Mouse (Mus musculus) R1 (cell line): ENCODE measurements around the gene Gm19935.

Experiments
- DNase-seq: peaks from one replicate; pipeline ENCODE4 v3.0.0-alpha.2; 2018; ENCODE audit warnings: low read depth, low spot score

Gene Gm19935

DNA sequence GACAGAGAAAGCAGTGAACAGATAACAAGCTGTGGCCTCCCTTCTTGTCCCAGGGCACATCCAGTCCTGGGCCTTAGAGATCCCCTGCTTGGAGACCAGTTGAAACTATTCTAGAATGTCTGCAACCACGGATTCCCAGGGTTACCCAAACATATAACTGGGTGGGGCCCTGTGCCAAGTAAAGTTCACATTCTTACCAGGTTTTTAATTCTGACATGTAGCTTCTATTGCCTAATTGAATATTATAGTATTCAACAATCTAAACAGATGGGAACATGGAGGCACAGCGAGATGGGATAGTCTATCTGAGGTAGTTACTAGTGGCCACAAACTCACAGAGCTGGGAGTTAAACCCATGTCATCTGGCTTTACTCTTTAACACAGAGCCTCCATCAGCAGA, at the start of gene Gm19935:
Gm19935 (minus strand) TSS at position 101 of the 400 bp plus-strand sequence.
- no peak for DNase-seq

DNA sequence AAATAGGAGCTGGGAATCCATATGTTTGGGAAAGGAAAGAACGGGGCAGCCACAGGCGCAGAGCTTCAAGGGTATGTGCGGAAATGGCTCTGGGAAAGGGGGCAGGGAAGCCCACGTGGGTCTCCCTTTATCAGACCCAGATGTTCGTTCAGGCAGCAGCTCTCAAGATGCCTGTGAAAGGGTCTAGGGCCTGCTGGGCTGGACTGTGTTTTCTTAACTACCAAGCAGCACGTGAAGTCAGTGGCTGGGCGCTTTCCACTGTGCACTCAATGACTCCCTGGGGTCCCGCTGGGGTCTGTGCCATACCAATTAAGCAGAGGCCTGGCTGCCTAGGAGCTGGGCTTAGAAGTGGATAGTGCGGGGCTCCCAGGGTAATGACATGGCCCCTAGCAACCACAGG, 44.8 kb upstream of the Gm19935 start:
- DNase-seq, result peak; percentile 64

DNA sequence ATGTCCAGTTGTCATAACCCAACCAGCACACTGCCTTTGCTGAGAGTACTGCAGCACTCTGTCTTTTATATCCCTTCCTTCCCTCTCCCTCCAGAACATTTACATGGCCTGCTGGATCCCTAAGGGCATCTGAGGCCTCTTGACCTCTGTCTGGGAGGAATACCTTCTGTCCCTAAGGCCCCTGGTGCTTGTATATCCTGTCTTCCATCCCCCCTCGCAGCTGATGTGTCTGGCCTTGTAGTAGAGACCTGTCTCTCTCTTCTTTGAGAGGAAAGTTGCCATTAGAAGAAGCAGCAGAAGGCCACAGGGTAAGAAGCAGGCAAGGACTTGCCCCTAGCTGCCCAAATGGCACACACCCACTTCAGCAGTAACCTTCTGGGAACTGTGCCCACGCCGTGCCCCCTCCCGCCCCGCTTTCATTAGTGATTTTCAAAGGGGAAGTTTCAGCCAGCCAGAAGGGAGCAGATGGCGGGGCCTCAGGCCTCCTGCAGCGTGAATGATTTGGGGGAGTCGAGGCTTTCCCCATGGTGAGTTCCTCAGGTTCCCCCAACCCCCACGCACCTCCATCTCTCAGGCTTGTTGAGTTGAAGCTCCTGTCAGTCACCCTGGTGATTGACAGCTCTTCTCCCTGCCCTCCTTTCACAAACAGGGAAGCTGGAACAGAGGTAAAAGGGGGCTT, 44.2 kb upstream of the Gm19935 start:
- peak; percentile 51 for DNase-seq

DNA sequence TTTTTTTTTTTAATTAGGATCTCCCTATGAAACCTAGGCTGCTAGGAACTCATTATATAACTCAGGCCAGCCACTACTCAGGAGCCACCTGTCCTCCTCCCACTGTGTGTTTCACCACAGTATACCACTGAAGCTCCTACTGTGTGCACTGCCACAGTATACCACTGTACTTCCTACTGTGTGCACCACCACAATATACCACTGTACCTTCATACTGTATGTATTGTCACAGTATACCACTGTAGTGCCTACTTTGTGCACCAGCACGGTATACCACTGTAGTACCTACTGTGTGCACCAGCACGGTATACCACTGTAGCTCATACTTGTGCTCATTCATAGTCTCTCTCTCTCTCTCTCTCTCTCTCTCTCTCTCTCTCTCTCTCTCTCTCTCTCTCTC, 40.9 kb upstream of the Gm19935 start:
- no peak for DNase-seq

DNA sequence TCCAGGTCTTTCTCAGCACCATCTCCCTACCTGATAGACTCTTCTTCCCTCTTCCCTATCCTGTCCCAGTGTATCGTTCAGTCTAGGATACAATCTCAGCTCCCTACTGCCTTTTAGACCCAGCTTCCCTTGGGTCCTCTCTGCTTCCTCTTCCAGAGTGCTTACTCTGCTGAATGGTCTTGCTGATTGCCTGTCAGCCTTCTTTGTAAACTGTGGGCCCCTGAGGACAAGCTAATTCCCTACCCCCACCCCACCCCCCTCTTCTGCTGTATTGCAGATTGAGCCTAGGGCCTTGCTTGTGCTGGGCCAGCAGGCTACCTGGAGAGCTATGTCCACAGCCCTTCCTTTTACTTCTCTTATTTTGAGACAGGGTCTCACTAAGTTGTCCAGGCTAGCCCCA, 39.8 kb upstream of the Gm19935 start:
- DNase-seq, result peak; percentile 53

DNA sequence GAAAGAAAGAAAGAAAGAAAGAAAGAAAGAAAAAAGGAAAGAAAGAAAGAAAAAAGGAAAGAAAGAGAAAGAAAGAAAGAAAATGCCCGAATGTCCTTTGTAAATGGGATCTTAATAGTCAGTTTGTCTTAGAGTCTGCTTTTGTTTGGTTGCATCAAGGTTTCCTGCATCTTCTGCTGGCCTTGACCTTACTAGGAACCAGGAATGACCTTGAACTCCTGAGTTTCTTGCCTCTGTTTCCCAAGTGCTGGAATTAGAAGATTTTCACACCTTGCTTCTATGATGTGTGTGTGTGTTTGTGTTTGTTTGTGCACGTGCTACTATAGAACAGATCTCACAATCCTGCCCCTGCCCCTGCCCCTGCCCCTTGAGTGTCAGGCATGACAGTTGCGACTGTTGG, 39.0 kb upstream of the Gm19935 start:
- DNase-seq, result peak; percentile 63

DNA sequence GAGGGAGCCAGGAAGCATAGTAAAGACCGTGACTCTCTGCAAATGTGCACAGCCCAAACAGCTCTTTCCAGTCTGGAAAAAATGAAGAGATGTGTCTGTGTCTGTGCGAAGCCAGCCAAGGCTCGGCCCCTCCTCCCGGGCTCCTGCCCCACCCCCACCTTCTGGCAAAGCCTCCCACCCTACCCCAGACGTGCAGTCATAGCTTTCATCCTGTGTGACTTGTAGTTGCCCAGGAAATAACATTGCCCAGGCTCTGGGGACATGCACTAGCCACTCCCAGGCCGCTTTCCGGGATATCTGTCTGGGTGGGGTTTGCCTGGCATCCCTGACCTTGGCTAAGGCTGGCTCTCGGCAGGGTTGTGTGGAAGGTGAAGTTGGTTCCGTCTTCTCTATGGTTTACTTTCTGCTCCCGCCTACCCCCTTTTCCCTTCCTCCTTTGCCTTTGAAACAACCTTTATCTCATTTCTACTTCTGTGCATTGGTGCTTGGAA, 37.5 kb upstream of the Gm19935 start:
- peak; percentile 96 for DNase-seq

DNA sequence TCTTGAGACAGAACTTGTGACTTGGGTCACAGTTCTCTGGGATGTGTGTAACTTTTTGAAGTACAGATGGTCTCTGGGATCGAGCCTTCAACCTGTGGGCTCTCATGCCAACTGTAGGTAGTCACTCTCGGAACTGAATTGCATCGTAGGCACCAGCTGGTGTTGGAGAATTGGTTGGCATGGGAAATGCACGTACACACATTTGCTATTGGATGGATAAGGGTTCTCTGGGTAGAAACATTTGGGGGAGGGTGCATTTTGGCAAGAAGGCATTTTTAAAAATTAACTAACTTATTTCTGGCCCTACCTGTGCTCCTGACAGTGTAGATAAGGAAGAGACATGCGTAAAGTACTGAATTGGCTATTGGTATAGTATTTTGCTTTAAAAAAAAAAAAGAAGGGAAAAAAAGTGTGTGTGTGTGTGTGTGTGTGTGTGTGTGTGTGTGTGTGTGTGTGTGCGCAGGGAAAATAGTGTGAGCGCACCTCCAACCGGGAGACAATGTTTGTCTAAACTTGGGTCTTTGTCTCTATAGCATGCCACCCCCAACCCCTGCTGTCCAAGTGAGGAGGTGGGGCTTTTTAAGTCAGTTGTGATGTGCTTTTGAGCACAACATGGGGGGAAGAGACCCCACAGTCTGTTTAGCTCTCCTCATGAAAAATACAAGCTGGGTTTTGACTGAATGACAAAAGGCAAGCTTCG, 36.9 kb upstream of the Gm19935 start:
- peak; percentile 25 for DNase-seq

DNA sequence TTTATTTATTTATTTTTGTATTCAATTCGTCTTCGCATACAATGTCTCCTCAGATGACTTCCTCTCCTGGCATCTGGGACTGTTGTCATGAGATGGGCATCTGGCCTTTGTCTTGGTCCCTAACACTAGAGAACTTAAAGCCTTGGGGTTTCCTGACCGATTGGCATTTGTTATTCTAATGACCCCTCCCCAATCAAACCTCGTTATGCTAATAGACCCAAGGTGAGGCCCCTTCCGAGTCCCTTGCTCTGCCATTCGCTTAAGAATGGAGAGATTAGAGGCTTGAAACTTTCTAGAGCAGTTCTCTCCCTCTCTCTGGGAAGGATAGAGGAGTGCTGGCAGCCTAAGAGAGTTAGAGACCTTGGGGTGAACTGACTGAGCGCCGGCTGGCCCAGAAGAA, 34.4 kb upstream of the Gm19935 start:
- DNase-seq, result peak; percentile 86

DNA sequence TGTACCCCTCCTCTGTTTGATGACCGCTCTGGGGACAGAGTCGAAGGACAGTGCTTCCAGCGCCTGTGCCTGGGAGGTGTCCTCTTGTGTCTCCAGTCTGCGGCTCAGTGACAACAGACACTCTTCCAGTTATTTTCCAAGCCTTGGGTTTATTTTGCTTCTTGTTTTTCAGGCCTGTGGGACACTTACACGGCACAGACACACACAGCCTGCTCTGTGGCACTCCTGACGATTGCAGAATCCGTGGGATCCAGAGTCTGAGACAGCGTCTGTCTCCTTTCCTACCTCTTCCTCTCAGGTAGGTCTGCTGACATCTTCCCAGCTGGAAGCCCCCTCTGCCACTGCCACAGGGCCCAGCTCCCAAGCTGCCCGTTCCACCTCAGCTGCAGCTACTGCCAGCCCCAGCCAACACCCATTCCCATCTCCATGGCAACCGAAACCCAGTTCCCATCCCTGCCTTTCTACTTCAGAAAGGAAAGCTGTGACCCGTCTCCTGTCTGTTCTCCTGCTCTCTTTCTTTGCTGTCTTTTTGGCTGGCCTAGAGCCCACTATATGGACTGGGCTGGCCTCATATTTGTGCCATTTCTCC, 32.4 kb upstream of the Gm19935 start:
- DNase-seq, result peak; percentile 84

DNA sequence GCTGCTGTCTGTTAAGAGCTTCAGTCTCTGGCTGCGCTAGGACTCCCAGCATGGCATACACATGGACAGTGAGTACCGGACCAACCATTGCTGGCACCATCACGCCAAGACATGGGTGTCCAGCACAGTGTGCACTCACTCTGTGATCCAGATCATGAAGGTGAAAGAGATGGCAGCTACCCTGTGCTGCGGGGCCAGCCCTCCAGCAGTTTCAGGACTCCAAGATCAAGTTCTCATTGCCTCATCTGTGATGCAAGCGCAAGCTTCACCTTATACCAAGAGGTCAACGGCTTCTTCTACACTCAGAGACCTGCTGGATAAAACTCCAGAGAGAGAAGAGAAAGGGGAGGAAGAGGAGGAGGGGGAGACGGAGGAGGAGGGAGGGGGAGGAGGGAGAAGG, 30.8 kb upstream of the Gm19935 start:
- no peak for DNase-seq

DNA sequence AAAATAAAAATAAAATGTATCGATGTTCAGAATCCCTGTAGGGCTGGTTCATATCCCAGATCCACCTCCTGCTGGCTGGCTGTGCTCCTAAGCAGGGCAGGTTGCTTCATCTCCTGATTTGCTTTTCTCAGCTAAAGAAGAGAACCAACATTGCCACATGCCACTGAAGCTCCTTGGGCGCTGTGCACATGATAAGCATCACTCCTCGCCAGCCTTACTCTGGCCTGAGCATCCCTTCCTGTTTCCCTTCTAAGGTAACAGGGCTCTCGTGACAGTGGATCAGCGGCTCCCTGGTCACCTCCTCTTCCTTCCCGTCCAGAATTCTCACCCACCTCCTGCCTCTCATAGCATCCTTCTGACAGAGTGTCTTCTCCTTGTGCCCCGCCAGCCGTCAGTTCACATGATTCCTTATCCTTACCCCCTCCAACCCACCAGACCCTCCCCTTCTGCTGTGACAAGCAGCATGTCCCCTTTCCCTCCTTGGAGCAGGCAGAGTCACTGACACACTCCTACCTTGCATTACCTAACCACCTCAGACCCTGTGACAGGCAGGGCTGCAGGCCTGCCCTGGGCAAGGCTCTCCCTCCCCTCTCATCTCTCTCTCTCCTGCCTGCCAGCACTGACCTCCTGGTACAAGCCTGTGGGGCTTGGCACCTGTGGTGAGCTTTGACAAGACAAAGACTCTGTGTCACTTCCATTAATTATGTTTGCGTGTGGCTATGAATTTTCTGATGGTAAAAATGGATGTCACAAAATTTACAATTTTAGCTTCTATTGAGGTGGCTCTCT, 27.2 kb upstream of the Gm19935 start:
- DNase-seq, result no peak

DNA sequence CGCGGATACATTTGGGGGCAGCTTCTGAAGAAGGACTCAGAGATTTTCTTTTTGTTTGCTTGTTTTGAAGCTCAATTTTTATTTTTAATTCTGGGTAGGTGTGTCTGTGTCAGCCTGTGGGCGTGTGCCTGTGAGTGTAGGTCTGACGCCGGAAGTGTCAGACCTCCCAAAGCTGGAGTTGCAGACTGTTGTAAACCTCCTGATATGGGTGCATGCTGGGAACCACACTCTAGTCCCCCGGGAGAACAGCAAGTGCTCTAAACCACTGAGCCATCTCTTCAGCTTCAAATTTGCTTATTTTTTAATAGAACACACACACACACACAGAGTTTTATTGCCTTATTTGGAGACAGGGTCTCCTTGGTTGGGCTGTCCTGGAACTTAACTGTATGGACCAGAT, 25.9 kb upstream of the Gm19935 start:
- no peak for DNase-seq

DNA sequence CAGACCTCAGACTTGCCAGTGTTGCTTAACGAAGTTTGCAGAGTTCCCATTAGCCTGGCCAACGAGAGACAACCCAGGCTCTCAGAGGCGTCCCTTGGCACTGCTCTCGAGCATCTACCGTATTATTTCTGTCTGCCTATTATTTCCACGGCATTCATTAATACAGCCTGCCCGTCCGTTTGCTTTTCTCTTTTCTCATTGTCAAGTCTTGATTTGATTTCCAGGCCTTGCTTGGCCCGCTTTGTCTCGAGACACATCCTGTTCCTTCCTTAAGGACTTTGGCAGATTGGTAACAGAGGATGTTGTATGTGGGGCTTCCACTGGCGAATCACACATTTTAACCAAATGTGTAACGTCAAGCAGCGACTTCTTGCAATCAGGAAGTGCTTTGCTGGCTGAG, 24.1 kb upstream of the Gm19935 start:
- no peak for DNase-seq

DNA sequence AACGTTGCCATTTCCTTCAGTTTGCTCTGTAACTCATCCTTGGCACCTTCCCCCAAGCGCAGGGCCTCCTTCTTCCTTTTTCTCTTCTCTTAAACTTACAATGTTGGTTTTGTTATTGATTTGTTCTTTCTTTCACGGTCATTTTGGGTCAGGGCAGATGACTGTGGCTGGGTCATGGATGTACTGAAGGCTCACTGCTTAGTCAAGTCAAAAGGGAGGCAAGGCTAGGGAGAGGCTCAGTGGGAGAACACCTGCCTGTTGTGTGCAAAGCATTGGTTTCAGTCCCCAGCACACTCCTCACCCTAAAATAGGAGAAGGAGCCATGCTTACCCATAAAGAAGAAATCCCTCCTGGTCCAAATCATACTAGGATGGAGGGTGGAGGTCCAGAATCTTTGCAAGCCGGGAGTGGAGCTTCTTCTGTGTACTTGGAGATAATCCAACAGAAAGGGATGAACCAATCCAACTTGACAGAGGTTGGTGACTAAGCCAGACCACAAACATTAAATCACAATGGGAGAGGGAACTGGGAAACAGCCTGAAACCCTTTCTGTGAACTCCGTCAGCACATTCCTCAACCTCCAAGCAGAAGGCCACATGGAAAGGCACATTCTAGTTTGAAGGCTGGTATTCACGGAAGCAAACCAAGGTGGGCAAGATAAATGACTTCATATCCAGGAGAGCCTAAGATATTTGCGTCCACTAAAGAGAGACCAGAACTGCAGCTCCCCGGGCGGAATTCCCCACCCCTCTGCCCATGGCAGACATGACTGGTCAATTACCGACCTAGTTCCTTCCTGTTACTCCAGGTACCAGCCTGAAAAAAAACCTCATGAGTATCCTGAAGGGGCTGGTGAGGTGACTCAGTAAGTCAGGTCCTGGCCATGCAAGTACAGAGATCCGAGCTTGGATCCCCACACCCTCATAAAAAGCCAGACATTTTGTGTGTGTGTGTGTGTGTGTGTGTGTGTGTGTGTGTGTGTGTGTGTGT, 22.8 kb upstream of the Gm19935 start:
- peak; percentile 89 for DNase-seq

DNA sequence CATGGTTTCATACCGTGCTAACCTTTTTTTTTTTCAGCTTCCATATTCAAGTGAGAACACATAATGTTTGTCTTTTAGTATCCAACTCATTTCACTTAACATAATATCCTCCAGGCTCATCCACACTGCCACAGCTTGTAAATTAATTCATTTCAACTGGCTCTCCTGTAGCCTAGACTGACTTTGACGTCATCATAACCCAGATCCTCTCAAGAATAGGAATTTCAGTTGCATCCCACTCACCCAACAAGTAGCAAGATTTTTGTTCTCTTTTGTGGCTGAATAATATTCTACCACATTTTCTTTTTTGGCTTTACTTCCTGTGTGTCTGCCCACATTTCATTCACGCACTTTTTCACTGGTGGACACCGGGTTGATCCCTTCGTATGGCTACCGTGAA, 20.2 kb upstream of the Gm19935 start:
- no peak for DNase-seq

DNA sequence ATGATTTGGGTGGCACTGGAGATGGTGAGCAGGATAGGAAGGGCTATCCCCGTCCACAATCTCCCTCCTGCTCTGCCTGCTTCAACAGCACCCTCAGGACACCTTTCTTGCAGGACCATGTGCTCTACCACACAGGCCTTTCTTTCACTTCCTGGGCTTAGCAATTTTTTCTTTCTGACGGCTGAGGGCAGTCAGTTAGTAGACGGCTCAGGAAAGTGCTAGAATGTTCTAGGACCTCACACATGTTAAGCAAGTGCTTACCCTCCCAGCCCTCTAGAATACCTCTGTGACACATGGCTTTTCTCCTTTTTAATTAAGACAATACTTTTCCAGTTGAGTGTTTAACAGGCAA, 17.1 kb upstream of the Gm19935 start:
- DNase-seq, result no peak

DNA sequence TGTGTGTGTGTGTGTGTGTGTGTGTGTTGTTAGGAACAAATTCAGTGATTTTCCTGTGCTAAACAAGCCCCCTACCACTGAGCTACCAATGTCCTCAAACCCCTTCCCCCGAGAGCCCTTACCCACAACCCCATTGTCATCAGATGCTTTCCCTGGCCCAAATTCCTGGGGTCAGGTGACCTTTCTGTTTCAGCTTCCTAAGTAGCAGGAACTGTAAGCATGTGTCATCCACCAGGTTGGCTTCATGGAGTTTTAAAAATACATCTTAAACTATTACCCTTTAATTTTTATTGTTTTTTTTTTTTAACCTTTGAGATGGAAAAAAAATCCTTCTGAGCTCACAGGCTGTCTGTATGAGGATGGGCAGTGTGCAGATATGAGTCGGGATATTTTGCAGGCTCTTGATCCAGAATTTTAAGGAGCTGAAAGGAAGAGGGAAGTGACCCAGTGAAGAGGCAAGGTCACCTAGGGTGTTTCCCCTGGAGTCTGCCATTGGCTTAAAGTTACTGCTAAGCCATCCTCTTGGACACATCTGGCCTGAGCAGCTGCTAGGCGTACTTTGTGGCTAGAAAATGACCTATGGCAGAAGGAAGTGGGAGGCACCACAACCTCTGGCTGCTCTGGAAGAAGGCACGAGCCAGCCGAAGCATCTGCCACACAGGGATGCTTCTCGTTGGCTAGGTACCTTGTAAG, 16.6 kb upstream of the Gm19935 start:
- no peak for DNase-seq

DNA sequence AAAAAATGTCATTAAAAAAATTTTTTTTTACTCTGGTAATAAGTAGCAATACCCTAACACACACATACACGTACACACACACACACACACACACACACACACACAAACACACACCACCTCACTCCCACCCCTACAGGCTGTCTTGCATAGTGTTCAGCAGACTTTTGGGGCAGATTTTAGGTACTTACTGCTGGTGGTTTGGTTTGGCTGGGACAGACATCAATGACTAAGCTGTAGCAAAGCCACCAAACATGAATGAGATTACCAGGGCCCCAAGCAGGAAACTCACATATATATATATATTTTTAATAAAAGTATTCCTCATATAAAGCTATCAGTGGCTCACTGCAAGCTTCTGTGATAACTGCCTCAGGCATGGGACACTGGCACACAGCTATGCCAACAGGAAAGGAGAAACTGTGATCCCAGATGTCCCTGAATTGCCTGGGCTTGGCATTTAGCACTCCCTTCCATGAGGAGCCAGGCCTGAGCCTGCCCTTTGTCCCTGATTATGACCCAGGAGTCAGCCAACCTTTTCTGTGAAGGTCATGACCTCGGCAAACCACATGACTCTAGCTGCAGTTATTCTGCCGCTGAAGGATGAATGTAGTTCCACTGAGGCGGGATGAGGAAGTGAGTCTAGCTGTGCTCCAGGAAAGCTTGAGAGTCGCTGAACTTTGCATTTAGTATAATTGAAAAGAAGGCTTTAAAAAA, 15.5 kb upstream of the Gm19935 start:
- DNase-seq, result peak; percentile 85

DNA sequence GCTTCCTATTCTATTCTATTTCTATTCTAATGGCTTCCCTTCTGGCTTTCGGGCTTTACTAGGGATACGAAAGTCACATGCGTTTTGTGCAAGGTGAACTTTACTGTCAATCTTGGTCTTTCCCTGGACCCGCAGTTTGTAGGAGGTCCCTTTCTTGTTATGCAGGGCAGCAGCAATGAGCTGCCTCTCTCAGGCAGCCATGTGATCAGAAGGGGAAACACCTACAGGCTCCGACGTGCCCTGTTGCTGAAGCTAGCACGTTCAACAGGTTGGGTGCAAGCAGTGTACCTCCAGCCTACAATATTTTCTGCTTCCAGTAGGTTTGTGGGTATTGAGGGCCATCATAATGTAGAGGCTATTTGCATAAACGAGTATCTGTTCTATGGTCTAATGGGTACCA, 13.8 kb upstream of the Gm19935 start:
- DNase-seq, result peak; percentile 87
